In the genomic region with DNA sequence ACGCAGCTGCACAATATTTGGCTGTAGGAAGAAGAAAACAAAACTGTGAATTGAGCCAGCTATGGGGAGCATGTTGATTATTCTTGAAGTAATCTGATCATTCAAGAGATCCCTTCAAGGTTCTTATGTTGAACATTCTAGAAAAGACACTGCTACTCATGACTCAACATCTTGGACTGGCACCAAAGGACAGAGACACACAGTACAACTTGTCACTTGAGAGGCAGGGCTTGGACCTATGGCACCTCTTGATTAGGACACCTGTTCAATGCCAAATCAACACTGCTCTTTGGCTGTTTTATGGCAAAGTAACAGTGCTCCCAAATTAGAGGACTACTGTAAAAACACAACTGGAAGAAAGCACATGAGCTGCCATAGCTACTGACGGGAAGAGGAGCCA, we compare ENCODE assay signal across 22 mouse cellular contexts. TPM values are rescaled to one million over a fixed set of nuclear protein-coding genes. Genes with fewer than 3 reads are reported as not detected.
DNase-seq lines count a peak whose midpoint lies in the region; TF ChIP-seq lines count a peak whose summit lies in the region.
"Had no signal": no experiment of that assay in that cellular context is flagged by ENCODE, and none has a peak within 500 bp of the region (broad histone marks: within the 10 kb centered on the region; RNA-seq: fewer than 3 reads in every experiment).

No protein-coding gene starts in this region.

- TF ChIP-seq CTCF in liver, adult 2 months (IDR thresholded peaks at IDR 0.05; ENCODE audit: low read depth, low read length): no peak

- no peak overlapping the region for H3K4me3 ChIP-seq in liver, adult 2 months (ENCODE audit: insufficient read depth, low read depth, low read length)
- H3K4me3 ChIP-seq: forebrain, embryonic 10.5 days; forebrain, embryonic 13.5 days; hindbrain, embryonic 10.5 days; hindbrain, embryonic 13.5 days; intestine, embryonic 15.5 days had no signal

- H3K27ac ChIP-seq in liver, adult 2 months (replicated peaks; ENCODE audit: insufficient read depth, low read depth, low read length): peak overlapping the region; percentile 35
- H3K27ac ChIP-seq: forebrain, embryonic 10.5 days; forebrain, embryonic 13.5 days; hindbrain, embryonic 10.5 days; hindbrain, embryonic 13.5 days had no signal

- H3K27me3 ChIP-seq in liver, adult 2 months (ENCODE audit: control insufficient read depth, insufficient read depth, low read length): no peaks in the 10 kb centered on the region
- H3K27me3 ChIP-seq: CH12.LX; forebrain, embryonic 13.5 days; hindbrain, embryonic 13.5 days; intestine, embryonic 15.5 days; Patski had no signal

- H3K79me2 ChIP-seq in liver, adult 2 months (ENCODE audit: control insufficient read depth, insufficient read depth, low read length): no peaks in the 10 kb centered on the region

- peak; percentile 63 for DNase-seq in adrenal gland, adult 2 months
- no peak for DNase-seq in adrenal gland, postnatal 10 days
- DNase-seq in gastrocnemius, adult 18-20 months (ENCODE audit: low spot score): peak; percentile 35
- DNase-seq in gastrocnemius, postnatal 4 days (ENCODE audit: low spot score in 2 of 2): no peak
- peak; percentile 78 for DNase-seq in liver, adult 2 months (ENCODE audit: extremely low read depth, low read depth, low spot score)
- no peak for DNase-seq in liver
- DNase-seq in spleen, postnatal 14 days (ENCODE audit: low spot score in 2 of 2): no peak
- DNase-seq: B cell, adult 2 months; cerebellum, adult 18-20 months; cerebellum, adult 9-10 months; cerebellum, postnatal 14 days; gastrocnemius, postnatal 25 days; heart, adult 11 months; heart, postnatal 36 days; kidney, adult 2 months had no signal

- 64% methylated on average over 2 of the region's 2 CpGs for WGBS in liver, adult 2 months

- peaks cover 17% of the 10 kb centered on the region for H3K4me1 ChIP-seq in liver, adult 2 months (ENCODE audit: control insufficient read depth, insufficient read depth, low read length)
- H3K4me1 ChIP-seq: forebrain, embryonic 10.5 days; forebrain, embryonic 13.5 days; hindbrain, embryonic 10.5 days; hindbrain, embryonic 13.5 days; intestine, embryonic 15.5 days had no signal

- no peak overlapping the region for H3K9ac ChIP-seq in liver, adult 2 months (ENCODE audit: low read depth, low read length)
- H3K9ac ChIP-seq: forebrain, embryonic 13.5 days; hindbrain, embryonic 13.5 days; intestine, embryonic 15.5 days had no signal

- H3K36me3 ChIP-seq in liver, adult 2 months (ENCODE audit: control insufficient read depth, insufficient read depth, low read length): peaks cover 66% of the 10 kb centered on the region

- no peak for TF ChIP-seq POLR2A in liver, adult 2 months (IDR thresholded peaks at IDR 0.05; ENCODE audit: extremely low read depth, insufficient read depth, low read length)

RNA-seq across cellular contexts. Expression of gene Sec31a, which starts 37.1 kb away (rescaled TPM):
- total RNA-seq in adrenal gland, adult 2 months (2021): 100 to 1,000 TPM; 153 to 237 TPM
- 265 and 326 TPM in 2 replicates for polyA plus RNA-seq in adrenal gland, adult 2 months (2012; rRNA removed)
- total RNA-seq in adrenal gland, postnatal 10 days (2021): 100 to 1,000 TPM; 149 to 150 TPM
- 10 to 100 TPM; 57.6 to 64.1 TPM for total RNA-seq in gastrocnemius, adult 18-20 months (2021)
- total RNA-seq in gastrocnemius, postnatal 4 days (2021): 100 to 1,000 TPM; 154 to 169 TPM
- 76.1 and 84.8 TPM in 2 replicates for total RNA-seq in liver, adult 2 months (2014; rRNA removed)
- polyA plus RNA-seq in liver, adult 2 months (2012; rRNA removed): 162 and 188 TPM in 2 replicates

Comparison
In these comparisons a context has a peak if more than half of its experiments do, and no peak if none do; other contexts are left out.
1. DNase-seq: peak in adrenal gland, adult 2 months (single experiment), gastrocnemius, adult 18-20 months (single experiment) and liver, adult 2 months (single experiment); none in adrenal gland, postnatal 10 days (single experiment), gastrocnemius, postnatal 4 days (0 of 2), liver (single experiment) and spleen, postnatal 14 days (0 of 2).